Mouse (Mus musculus) heart, postnatal 0 days (tissue): ENCODE measurements around the gene Atf5. TPM values are rescaled to one million over a fixed set of nuclear protein-coding genes. Genes with fewer than 3 reads are reported as not detected.

Experiments
- ATAC-seq: fragments of 200-750 bp; cut with Nextera tagmentation; 2 replicates; pipeline ENCODE4 v1.8.0; 2017; ENCODE audit warnings: low read depth, moderate number of reproducible peaks, moderate library complexity; ENCODE audit not compliant: insufficient read depth
- DNase-seq: peaks from one replicate; pipeline ENCODE4 v3.0.0-alpha.2; 2016; ENCODE audit warnings: low spot score
- H3K27ac ChIP-seq: fragments of 300-500 bp; sonication (generic); 2 replicates; pipeline ENCODE4 v1.5.1; 2014; ENCODE audit warnings: low read depth, mild to moderate bottlenecking
- H3K27me3 ChIP-seq: fragments of 300-500 bp; sonication (generic); 2 replicates; pipeline ENCODE4 v1.6.1; 2014; ENCODE audit warnings: low read length, mixed read lengths; ENCODE audit not compliant: control insufficient read depth, insufficient read depth
- H3K36me3 ChIP-seq: fragments of 300-500 bp; sonication (generic); replicated peaks from 2 replicates; pipeline ENCODE4 v1.6.1; 2014; ENCODE audit warnings: low read length, mixed read lengths; ENCODE audit not compliant: control insufficient read depth, insufficient read depth
- H3K4me1 ChIP-seq: fragments of 300-500 bp; sonication (generic); 2 replicates; pipeline ENCODE4 v1.6.1; 2014; ENCODE audit warnings: antibody characterized with exemption; ENCODE audit not compliant: control insufficient read depth, insufficient read depth
- H3K4me2 ChIP-seq: fragments of 300-500 bp; sonication (generic); 2 replicates; pipeline ENCODE4 v1.6.1; 2014; ENCODE audit warnings: low read depth, mild to moderate bottlenecking, low read length, moderate library complexity
- H3K4me3 ChIP-seq: fragments of 300-500 bp; sonication (generic); 2 replicates; pipeline ENCODE4 v1.5.1; 2014; ENCODE audit warnings: low read depth, low read length
- H3K9ac ChIP-seq: fragments of 300-500 bp; sonication (generic); replicated peaks from 2 replicates; pipeline ENCODE4 v1.6.1; 2014; ENCODE audit warnings: low read depth, low read length, mixed read lengths
- H3K9me3 ChIP-seq: fragments of 300-500 bp; sonication (generic); replicated peaks from 2 replicates; pipeline ENCODE4 v1.6.1; 2016; ENCODE audit warnings: low read length; ENCODE audit not compliant: control insufficient read depth
- CTCF ChIP-seq: IDR thresholded peaks from 2 replicates; pipeline ENCODE4 v1.5.1; 2016; ENCODE audit warnings: antibody characterized with exemption, control low read depth, low read depth
- EP300 ChIP-seq: IDR thresholded peaks from 2 replicates; pipeline ENCODE4 v1.6.1; 2016; ENCODE audit warnings: antibody characterized with exemption, low read depth
- WGBS: fragments of 180-500 bp; shearing (Covaris S2); extraction: QIAGEN DNeasy Blood & Tissue Kit; methylation state at CpG from one replicate; pipeline ENCODE4 v1.1.7; 2014; 5-methylcytosine and 5-hydroxymethylcytosine counted together
- polyA plus RNA-seq: library from polyadenylated mRNA; unstranded; fragments of >200 nt; fragmentation: Nextera tagmentation; extraction: Ambion mirVana; gene quantifications from 2 replicates; pipeline ENCODE4 v1.2.1, GENCODE M21; 2015
- total RNA-seq: library from RNA; depleted of rRNA; stranded (reverse); fragments of >200 nt; gene quantifications from 2 replicates; pipeline ENCODE4 v1.2.3, GENCODE M21; 2014; ENCODE audit warnings: low replicate concordance; rRNA removed

Gene Atf5
- total RNA-seq (5.6 and 16.0 TPM in 2 replicates), polyA plus RNA-seq (3.0 and 3.5 TPM in 2 replicates)

- H3K27me3 ChIP-seq = no peaks in the 10 kb centered on the region
- DNase-seq (peak; percentile 47), ATAC-seq (peak; percentile 19)
- peaks cover 41% of the 10 kb centered on the region for H3K4me1 ChIP-seq
- under 1% methylated on average over 41 of the region's 57 CpGs for WGBS
- H3K9me3 ChIP-seq = no peaks in the 10 kb centered on the region
- peak within 1 kb of the TSS; percentile 78 for H3K4me3 ChIP-seq
- H3K4me2 ChIP-seq = peak within 1 kb of the TSS; percentile 85
- peaks cover 8% of the 10 kb centered on the region; the same call in 1 of the 2 replicates for H3K36me3 ChIP-seq
- peak within 1 kb of the TSS; percentile 89 for H3K9ac ChIP-seq
- no peak for TF ChIP-seq CTCF
- no peak; the same call in 1 of the 2 replicates for TF ChIP-seq EP300
- peak within 1 kb of the TSS; percentile 98 for H3K27ac ChIP-seq
These were observed at the start of gene Atf5 for GRCm38 (mm10) chr7:44816470-44817021. Atf5 (minus strand) TSS chr7:44816658.

DNA sequence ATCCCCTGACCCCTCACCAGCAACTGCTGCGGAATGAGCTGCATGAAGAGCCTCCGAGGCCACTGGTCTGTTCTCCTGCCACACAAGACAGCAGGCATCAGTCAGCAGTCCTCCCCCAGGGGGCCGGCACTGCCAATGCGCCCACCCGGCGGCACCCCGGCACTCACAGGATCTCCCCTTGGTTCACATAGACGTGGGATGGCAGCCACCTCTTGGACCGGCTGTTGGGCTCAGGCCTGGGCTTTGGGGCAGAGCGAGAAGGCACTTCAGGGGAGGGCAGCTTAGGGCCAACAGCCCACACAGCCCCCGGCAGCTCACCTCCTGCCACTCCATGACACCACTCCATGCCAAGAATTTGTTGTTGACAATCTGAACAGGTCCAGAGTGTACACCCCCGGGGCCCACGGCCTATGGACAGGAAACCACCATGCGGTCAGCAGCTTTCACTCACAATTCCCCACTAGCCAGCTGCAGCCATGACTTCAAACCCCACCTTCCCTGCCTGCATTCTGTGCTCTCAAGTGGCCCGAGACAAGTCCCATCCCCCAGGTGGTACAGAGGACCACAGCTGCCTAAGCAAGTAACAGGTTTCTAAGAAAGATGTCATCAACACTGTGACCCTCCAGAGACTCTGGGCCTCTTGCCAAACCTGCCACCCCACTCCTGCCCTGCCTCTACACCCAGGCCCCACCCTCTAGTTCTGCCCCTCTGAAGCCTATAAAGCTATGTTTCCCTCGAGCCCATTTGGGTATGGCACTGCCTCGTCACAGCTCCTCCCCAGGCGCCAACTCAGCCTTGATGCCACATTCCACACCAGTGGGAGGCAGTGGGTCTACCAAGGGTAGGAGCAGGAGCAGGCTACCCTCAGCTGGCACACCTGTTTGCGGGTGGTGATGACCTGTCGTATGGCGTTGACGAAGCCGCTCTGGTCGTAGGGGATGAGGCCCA, 48.4 kb upstream of the Atf5 start:
- H3K36me3 ChIP-seq = peaks cover 41% of the 10 kb centered on the region
- no peak overlapping the region for H3K4me2 ChIP-seq
- H3K27ac ChIP-seq = peak overlapping the region; percentile 100
- no peaks in the 10 kb centered on the region for H3K27me3 ChIP-seq
- H3K9me3 ChIP-seq = no peaks in the 10 kb centered on the region
- TF ChIP-seq EP300 (no peak), CTCF (no peak)
- H3K4me3 ChIP-seq = no peak overlapping the region
- H3K9ac ChIP-seq = no peak overlapping the region
- no peak for ATAC-seq
- no peak for DNase-seq
- H3K4me1 ChIP-seq = peaks cover 44% of the 10 kb centered on the region
- WGBS = 57% methylated on average over 24 of the region's 24 CpGs

- DNase-seq (no peak), ATAC-seq (no peak)
- Histone ChIP-seq H3K4me1 (peaks cover 44% of the 10 kb centered on the region), H3K9ac (no peak overlapping the region), H3K27me3 (no peaks in the 10 kb centered on the region), H3K36me3 (peaks cover 41% of the 10 kb centered on the region), H3K27ac (peak overlapping the region; percentile 100; the same call in 1 of the 2 replicates), H3K4me2 (no peak overlapping the region), H3K4me3 (no peak overlapping the region), H3K9me3 (no peaks in the 10 kb centered on the region)
- 79% methylated on average over 11 of the region's 11 CpGs for WGBS
- TF ChIP-seq CTCF (no peak), EP300 (no peak)
These were observed 47.6 kb upstream of the Atf5 start for GRCm38 (mm10) chr7:44863982-44864494.

- ATAC-seq (no peak), DNase-seq (no peak)
- Histone ChIP-seq H3K9me3 (no peaks in the 10 kb centered on the region), H3K27ac (no peak overlapping the region), H3K36me3 (peaks cover 41% of the 10 kb centered on the region), H3K4me1 (peaks cover 43% of the 10 kb centered on the region), H3K9ac (no peak overlapping the region), H3K4me3 (no peak overlapping the region), H3K4me2 (no peak overlapping the region), H3K27me3 (no peaks in the 10 kb centered on the region)
- 83% methylated on average over 14 of the region's 14 CpGs for WGBS
- TF ChIP-seq CTCF = no peak
- no peak for TF ChIP-seq EP300
These were observed 46.8 kb upstream of the Atf5 start for GRCm38 (mm10) chr7:44863210-44863609.

DNA sequence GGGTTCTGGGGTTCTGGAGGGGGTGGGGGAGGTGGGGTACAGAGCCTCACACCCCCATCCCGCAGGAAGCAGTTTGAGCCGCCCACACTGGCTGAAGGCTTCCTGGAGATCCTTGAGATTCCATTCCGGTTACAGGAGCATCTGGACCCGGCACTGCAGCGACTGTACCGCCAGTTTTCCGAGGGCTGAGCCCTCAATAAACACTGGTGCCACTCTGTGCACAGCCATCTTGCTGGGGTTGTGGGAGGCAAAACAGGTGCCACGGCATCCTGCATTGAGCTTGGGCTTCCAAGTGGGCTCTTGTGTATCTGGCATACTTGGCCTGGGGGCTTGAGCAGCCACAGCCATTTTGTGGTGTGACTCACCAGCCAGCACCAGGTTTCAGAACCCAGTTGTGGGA, 46.0 kb upstream of the Atf5 start:
- no peak for DNase-seq
- Histone ChIP-seq H3K27me3 (no peaks in the 10 kb centered on the region), H3K9ac (no peak overlapping the region), H3K4me3 (no peak overlapping the region), H3K27ac (no peak overlapping the region), H3K4me2 (no peak overlapping the region), H3K9me3 (no peaks in the 10 kb centered on the region), H3K36me3 (peaks cover 41% of the 10 kb centered on the region), H3K4me1 (peaks cover 38% of the 10 kb centered on the region)
- 73% methylated on average over 8 of the region's 8 CpGs for WGBS
- no peak for TF ChIP-seq CTCF
- TF ChIP-seq EP300 = no peak
- ATAC-seq = no peak
